Mouse (Mus musculus): ENCODE measurements at regions not wholly inside any gene's neighbourhood (a gene's known extent, or its start where the extent isn't known, plus 50 kb on each side); places are given as distances from the start of the nearest gene placed in this dataset.

DNA sequence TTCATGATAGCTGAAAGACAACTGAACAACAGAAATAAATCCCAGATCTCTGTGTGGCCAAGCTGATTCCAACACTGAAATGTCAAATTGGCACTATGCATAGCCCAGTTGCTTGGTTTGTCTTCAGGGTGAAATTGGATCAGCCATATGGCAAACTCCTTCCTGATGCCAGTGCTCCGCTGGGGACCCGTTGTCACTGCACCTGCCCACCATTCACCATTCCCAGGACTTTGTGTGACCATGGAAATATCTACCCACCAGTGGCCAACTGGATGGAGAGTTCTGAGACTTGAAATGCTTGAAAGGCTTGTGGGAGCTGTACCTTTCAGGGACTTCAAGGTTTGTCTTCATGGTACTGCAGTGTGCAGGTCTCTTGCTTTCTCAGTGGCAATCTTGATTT, 777.2 kb downstream of the Epha4 start:
- H3K4me1 ChIP-seq (ENCODE audit: control insufficient read depth, insufficient read depth, low read length), result no peaks in the 10 kb centered on the region
- H3K9ac ChIP-seq (ENCODE audit: low read depth, poor library complexity, severe bottlenecking), result no peak overlapping the region
- TF ChIP-seq CTCF (IDR thresholded peaks at IDR 0.05; ENCODE audit: low read depth, low read length) (no peak), EP300 (IDR thresholded peaks at IDR 0.05; ENCODE audit: insufficient read depth, low read depth, low read length) (no peak), POLR2A (IDR thresholded peaks at IDR 0.05; ENCODE audit: insufficient read depth, low read length) (no peak)
- H3K27me3 ChIP-seq (ENCODE audit: control insufficient read depth, insufficient read depth, low read length, poor library complexity, severe bottlenecking), result no peaks in the 10 kb centered on the region
- H3K36me3 ChIP-seq (ENCODE audit: control insufficient read depth, insufficient read depth, low read length, poor library complexity, severe bottlenecking), result no peaks in the 10 kb centered on the region
- no peak overlapping the region for H3K4me3 ChIP-seq (ENCODE audit: low read depth, low read length)
- H3K27ac ChIP-seq (ENCODE audit: insufficient read depth, low read length), result no peak overlapping the region
- H3K9me3 ChIP-seq (replicated peaks; ENCODE audit: control insufficient read depth, insufficient read depth, low read length, poor library complexity, severe bottlenecking), result no peaks in the 10 kb centered on the region

DNA sequence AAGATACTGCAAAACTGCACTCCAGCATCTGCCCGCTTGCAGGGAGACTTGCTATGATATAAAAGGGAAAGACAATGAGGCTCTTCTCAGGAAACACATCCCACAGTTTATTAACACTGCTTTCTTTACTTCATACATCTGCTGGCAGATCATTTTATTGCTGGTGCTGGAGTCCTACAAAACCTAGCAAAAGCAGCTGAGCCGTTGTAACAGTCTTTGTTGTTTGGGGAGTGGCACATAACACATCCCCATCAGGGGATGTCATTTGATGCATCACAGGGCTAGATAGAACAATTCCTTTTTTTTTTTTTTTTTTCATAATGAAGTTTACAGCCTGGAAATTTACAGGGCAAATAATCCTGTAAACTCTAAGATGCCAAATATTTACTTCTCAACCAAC, 742.2 kb downstream of the Epha4 start:
- Histone ChIP-seq H3K27me3 (ENCODE audit: control insufficient read depth, insufficient read depth, low read length, poor library complexity, severe bottlenecking) (no peaks in the 10 kb centered on the region), H3K9me3 (replicated peaks; ENCODE audit: control insufficient read depth, insufficient read depth, low read length, poor library complexity, severe bottlenecking) (no peaks in the 10 kb centered on the region), H3K4me3 (ENCODE audit: low read depth, low read length) (no peak overlapping the region), H3K36me3 (ENCODE audit: control insufficient read depth, insufficient read depth, low read length, poor library complexity, severe bottlenecking) (no peaks in the 10 kb centered on the region), H3K9ac (ENCODE audit: low read depth, poor library complexity, severe bottlenecking) (no peak overlapping the region), H3K4me1 (ENCODE audit: control insufficient read depth, insufficient read depth, low read length) (no peaks in the 10 kb centered on the region), H3K27ac (ENCODE audit: insufficient read depth, low read length) (no peak overlapping the region)
- TF ChIP-seq CTCF (IDR thresholded peaks at IDR 0.05; ENCODE audit: low read depth, low read length) (no peak), POLR2A (IDR thresholded peaks at IDR 0.05; ENCODE audit: insufficient read depth, low read length) (no peak), EP300 (IDR thresholded peaks at IDR 0.05; ENCODE audit: insufficient read depth, low read depth, low read length) (no peak)

DNA sequence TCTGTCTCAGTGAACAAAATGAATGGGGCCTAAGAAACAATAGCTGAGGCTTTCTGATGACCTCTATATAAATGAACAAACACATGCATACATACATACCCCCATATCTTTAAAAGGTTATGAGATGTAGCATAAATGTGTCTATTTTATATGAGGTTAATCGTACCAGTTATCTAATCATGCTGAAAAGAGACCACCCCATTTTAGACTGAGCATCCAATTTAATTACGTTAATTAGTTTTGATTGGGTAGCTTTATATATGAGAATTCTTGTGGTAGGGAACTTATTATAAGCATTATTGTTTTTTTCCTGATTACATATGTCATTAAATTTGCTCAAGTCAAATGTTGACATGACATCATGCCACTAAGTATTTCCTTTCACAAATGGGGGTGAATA, 728.0 kb downstream of the Epha4 start:
- no peak for TF ChIP-seq CTCF (IDR thresholded peaks at IDR 0.05; ENCODE audit: low read depth, low read length)
- no peak for TF ChIP-seq POLR2A (IDR thresholded peaks at IDR 0.05; ENCODE audit: insufficient read depth, low read length)
- TF ChIP-seq EP300 (IDR thresholded peaks at IDR 0.05; ENCODE audit: insufficient read depth, low read depth, low read length), result no peak
- Histone ChIP-seq H3K27me3 (ENCODE audit: control insufficient read depth, insufficient read depth, low read length, poor library complexity, severe bottlenecking) (no peaks in the 10 kb centered on the region), H3K9ac (ENCODE audit: low read depth, poor library complexity, severe bottlenecking) (no peak overlapping the region), H3K9me3 (replicated peaks; ENCODE audit: control insufficient read depth, insufficient read depth, low read length, poor library complexity, severe bottlenecking) (no peaks in the 10 kb centered on the region), H3K27ac (ENCODE audit: insufficient read depth, low read length) (no peak overlapping the region), H3K4me1 (ENCODE audit: control insufficient read depth, insufficient read depth, low read length) (no peaks in the 10 kb centered on the region), H3K4me3 (ENCODE audit: low read depth, low read length) (no peak overlapping the region), H3K36me3 (ENCODE audit: control insufficient read depth, insufficient read depth, low read length, poor library complexity, severe bottlenecking) (no peaks in the 10 kb centered on the region)

- Histone ChIP-seq H3K9me3 (replicated peaks; ENCODE audit: control insufficient read depth, insufficient read depth, low read length, poor library complexity, severe bottlenecking) (no peaks in the 10 kb centered on the region), H3K27ac (ENCODE audit: insufficient read depth, low read length) (no peak overlapping the region), H3K36me3 (ENCODE audit: control insufficient read depth, insufficient read depth, low read length, poor library complexity, severe bottlenecking) (no peaks in the 10 kb centered on the region), H3K27me3 (ENCODE audit: control insufficient read depth, insufficient read depth, low read length, poor library complexity, severe bottlenecking) (no peaks in the 10 kb centered on the region), H3K4me1 (ENCODE audit: control insufficient read depth, insufficient read depth, low read length) (no peaks in the 10 kb centered on the region), H3K9ac (ENCODE audit: low read depth, poor library complexity, severe bottlenecking) (no peak overlapping the region), H3K4me3 (ENCODE audit: low read depth, low read length) (no peak overlapping the region)
- TF ChIP-seq POLR2A (IDR thresholded peaks at IDR 0.05; ENCODE audit: insufficient read depth, low read length) (no peak), CTCF (IDR thresholded peaks at IDR 0.05; ENCODE audit: low read depth, low read length) (no peak), EP300 (IDR thresholded peaks at IDR 0.05; ENCODE audit: insufficient read depth, low read depth, low read length) (no peak)
Measured at GRCm38 (mm10) chr1:76793438-76793837, 721.5 kb downstream of the Epha4 start.

DNA sequence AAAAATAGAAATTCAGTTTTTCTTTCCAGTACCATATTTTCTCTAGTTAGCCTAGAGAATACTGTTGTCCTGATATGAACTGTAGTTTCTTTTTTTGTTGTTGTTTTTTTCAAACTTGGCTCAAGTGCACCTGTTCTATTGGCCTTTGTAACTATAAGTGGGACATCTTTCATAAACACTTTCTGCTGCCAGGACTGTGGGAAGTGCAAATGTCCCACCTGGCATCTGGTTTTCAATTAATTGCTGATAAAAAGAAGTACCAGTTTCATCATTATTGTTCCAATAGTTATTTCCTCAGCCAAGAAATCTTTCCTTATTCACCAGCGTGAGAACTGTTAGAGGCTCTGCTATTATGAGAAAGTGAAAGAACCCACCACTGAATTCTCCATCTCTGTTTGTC, 695.0 kb downstream of the Epha4 start:
- Histone ChIP-seq H3K9ac (ENCODE audit: low read depth, poor library complexity, severe bottlenecking) (no peak overlapping the region), H3K4me1 (ENCODE audit: control insufficient read depth, insufficient read depth, low read length) (no peaks in the 10 kb centered on the region), H3K27me3 (ENCODE audit: control insufficient read depth, insufficient read depth, low read length, poor library complexity, severe bottlenecking) (no peaks in the 10 kb centered on the region), H3K9me3 (replicated peaks; ENCODE audit: control insufficient read depth, insufficient read depth, low read length, poor library complexity, severe bottlenecking) (no peaks in the 10 kb centered on the region), H3K27ac (ENCODE audit: insufficient read depth, low read length) (no peak overlapping the region), H3K4me3 (ENCODE audit: low read depth, low read length) (no peak overlapping the region), H3K36me3 (ENCODE audit: control insufficient read depth, insufficient read depth, low read length, poor library complexity, severe bottlenecking) (no peaks in the 10 kb centered on the region)
- TF ChIP-seq CTCF (IDR thresholded peaks at IDR 0.05; ENCODE audit: low read depth, low read length), result no peak
- TF ChIP-seq EP300 (IDR thresholded peaks at IDR 0.05; ENCODE audit: insufficient read depth, low read depth, low read length), result no peak
- TF ChIP-seq POLR2A (IDR thresholded peaks at IDR 0.05; ENCODE audit: insufficient read depth, low read length), result no peak

DNA sequence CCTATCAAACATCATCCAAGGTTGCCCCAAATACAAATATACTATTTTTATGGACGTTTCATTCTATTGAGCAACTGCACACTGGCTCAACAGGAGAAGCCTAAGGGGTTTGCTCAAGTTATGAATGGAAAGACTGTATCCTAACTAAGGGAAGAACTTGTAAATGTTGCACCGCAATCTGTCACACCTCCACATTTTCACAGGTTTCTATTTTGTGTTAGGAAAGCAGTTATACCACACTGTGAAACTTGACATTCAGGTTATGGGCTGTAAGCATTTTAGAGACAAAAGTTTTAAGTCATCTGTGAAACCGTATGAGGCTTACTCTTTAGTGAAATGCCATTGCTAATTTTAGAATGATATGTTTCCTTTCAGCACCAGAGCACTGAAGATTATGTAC, 693.3 kb downstream of the Epha4 start:
- no peak overlapping the region for H3K4me3 ChIP-seq (ENCODE audit: low read depth, low read length)
- no peaks in the 10 kb centered on the region for H3K27me3 ChIP-seq (ENCODE audit: control insufficient read depth, insufficient read depth, low read length, poor library complexity, severe bottlenecking)
- H3K36me3 ChIP-seq (ENCODE audit: control insufficient read depth, insufficient read depth, low read length, poor library complexity, severe bottlenecking), result no peaks in the 10 kb centered on the region
- TF ChIP-seq POLR2A (IDR thresholded peaks at IDR 0.05; ENCODE audit: insufficient read depth, low read length) (no peak), CTCF (IDR thresholded peaks at IDR 0.05; ENCODE audit: low read depth, low read length) (no peak), EP300 (IDR thresholded peaks at IDR 0.05; ENCODE audit: insufficient read depth, low read depth, low read length) (no peak)
- no peaks in the 10 kb centered on the region for H3K9me3 ChIP-seq (replicated peaks; ENCODE audit: control insufficient read depth, insufficient read depth, low read length, poor library complexity, severe bottlenecking)
- H3K9ac ChIP-seq (ENCODE audit: low read depth, poor library complexity, severe bottlenecking), result no peak overlapping the region
- no peaks in the 10 kb centered on the region for H3K4me1 ChIP-seq (ENCODE audit: control insufficient read depth, insufficient read depth, low read length)
- H3K27ac ChIP-seq (ENCODE audit: insufficient read depth, low read length), result no peak overlapping the region
